Mouse (Mus musculus): Measurements from ENCODE around the gene Shc4. TPM values are rescaled to one million over a fixed set of nuclear protein-coding genes. Genes with fewer than 3 reads are reported as not detected.
A peak's percentile ranks its signal among the peaks of the same experiment; 100 is the strongest.

The Shc4 gene
- total RNA-seq, 2 experiments from 2014 or later = 1.5 to 4.4 TPM

- intact Hi-C loops (cut with DNase I; ENCODE audit: low total_unique reads) = no loop called here
- no peak for DNase-seq
These were observed 72.4 kb downstream of the Shc4 start for GRCm38 (mm10) chr2:125651563-125651962.

GRCm38 (mm10) chr2:125650742-125651352 lies 73.1 kb downstream of the Shc4 start:
- no peak for DNase-seq
- intact Hi-C loops (cut with DNase I; ENCODE audit: low total_unique reads) = no loop called here

GRCm38 (mm10) chr2:125650038-125650437 lies 73.9 kb downstream of the Shc4 start:
- DNase-seq = no peak
- intact Hi-C loops (cut with DNase I; ENCODE audit: low total_unique reads) = no loop called here

DNA sequence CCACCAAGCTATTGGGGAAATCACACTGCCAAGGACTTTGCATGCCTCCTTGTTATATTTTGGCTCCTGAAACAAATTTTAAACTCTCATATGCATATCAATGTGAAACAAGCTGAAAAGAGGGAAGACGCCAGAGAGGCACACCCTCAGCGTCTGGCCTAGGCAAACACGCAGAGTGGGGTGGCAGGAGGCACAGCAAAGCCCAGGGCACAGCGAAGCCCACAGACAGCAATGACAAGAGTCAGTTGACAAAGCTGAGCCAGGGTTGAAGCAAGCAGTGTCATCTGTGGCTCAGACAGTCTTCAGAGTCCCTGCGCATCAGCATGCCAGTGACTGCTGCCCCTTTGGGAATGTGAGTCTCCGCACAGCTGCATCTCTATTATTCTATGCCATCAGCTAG lies 79.0 kb downstream of the Shc4 start:
- intact Hi-C loops (cut with DNase I; ENCODE audit: low total_unique reads) = no loop called here
- DNase-seq = no peak

DNA sequence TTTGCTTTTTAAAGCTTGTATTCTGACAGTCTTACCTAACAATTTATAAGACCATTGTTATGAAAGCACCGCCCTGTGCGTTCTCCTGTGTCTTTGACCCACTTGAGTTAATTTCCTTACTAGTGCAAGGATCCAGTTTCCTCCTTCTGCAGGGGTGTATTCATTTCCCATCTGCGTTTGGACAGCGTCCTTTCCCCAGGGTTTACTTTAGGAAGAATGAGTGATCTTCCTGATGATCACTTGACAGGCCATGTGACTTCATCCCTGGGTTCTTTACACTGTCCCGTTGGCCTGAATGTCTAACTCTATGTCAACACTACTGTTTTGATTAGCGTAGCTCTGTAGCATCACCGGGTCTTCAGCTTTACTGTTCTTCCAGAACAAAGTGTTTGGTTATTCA lies 86.6 kb downstream of the Shc4 start:
- no peak for DNase-seq
- intact Hi-C loops (cut with DNase I; ENCODE audit: low total_unique reads) = no loop called here

DNA sequence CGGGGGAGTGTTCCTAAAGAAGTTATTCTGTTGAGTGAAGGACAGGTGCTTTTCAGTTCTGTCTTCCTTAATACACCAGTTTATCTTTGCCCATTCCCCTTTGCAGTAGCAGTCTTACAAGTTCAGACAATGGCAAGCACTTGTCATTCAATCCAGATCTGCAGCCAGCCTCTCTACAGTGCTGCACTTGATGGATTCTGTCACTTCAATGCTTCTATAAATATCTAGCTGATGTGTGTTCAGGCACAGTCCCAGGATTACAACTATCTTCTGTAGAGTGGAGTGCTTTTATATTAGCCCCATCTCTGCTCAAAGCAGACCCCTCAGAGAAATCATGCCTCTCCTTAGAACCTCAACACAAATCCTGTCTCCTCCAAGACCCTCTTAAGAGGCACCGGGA lies 93.9 kb downstream of the Shc4 start:
- intact Hi-C loops (cut with DNase I; ENCODE audit: low total_unique reads) = no loop called here
- no peak for DNase-seq

DNA sequence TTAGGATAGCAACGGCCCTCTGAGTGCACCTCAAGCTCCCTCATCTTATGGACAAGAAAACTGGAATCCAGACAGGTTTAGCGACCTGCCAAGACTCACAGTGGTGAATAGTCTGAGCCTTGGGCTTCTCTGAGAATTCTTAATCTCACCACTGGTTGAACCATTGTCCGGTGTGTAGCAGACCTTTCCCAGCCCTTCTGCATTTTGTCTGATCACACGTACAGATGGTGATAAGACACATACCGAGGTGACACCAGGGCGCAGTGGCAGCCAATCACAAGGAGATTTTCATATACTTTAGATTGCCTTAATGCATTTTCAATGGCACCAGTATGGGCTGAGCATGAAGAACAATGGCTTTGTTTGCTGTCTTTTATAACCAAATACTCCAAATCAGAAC lies 95.5 kb downstream of the Shc4 start:
- intact Hi-C loops (cut with DNase I; ENCODE audit: low total_unique reads) = no loop called here
- no peak for DNase-seq

DNA sequence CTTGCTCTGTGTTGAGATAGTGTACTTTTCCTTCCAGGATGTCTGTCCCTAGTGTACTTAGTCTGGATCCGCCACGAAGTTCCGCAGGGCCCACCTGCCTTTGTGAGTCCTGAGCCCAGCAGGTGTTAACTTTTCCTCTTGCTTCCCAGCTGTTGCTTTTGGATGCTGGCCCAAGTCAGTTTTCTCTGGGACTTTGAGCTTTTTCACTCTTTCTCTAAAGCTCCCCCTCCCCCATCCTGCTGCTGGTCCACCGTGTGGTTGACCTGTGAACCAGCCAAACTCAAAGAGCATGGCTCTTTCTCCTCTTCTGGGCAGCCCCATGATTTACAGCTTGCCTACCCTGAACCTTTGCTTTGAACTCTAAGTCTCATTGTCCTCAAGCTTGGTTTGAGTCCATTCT lies 97.4 kb downstream of the Shc4 start:
- no peak for DNase-seq

GRCm38 (mm10) chr2:125624837-125625351 lies 99.1 kb downstream of the Shc4 start, which contains the start of gene Cep152:
Gene Cep152 (minus strand): TSS chr2:125625113.
- intact Hi-C loops (cut with DNase I; ENCODE audit: low total_unique reads) = no loop called here
- DNase-seq = peak; percentile 98

More for the DNA sequence above, 97.4 kb downstream of the Shc4 start:
- intact Hi-C loops (cut with DNase I; ENCODE audit: low total_unique reads) = no loop called here

GRCm38 (mm10) chr2:125624127-125624685 lies 99.7 kb downstream of the Shc4 start:
- intact Hi-C loops (cut with DNase I; ENCODE audit: low total_unique reads) = no loop called here

GRCm38 (mm10) chr2:125623211-125623610 lies 100.7 kb downstream of the Shc4 start:
- DNase-seq = no peak
- intact Hi-C loops (cut with DNase I; ENCODE audit: low total_unique reads) = no loop called here

More at GRCm38 (mm10) chr2:125624127-125624685, 99.7 kb downstream of the Shc4 start:
- no peak for DNase-seq

GRCm38 (mm10) chr2:125620213-125620907 lies 103.6 kb downstream of the Shc4 start:
- intact Hi-C loops (cut with DNase I; ENCODE audit: low total_unique reads) = no loop called here
- DNase-seq = no peak

DNA sequence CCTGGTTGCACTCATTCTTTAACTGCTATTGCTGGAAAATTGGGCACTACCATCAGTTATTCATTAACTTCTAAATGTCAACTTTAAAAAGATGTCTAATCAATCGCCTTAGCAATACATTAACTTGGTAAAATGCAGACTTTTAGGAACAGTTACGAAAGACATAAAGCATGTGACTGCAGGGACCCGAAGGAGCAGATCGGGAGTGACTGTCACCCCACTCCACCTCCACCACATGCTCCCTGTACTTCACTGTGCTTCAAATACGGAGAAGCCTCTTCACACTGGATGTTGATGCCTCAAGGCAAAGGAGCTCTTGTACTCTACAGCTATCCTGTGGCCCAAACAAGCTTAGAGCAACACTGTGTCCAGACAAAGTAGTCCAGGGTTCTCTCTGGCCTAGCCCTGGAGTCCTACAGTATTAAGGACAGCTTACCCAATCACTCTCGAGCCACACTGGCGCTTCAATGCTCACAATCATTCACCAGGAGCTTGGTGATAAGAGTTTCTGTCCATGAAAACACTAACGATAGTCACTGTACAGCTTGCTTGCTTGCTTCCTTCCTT lies 108.0 kb downstream of the Shc4 start:
- intact Hi-C loops (cut with DNase I; ENCODE audit: low total_unique reads) = no loop called here
- no peak for DNase-seq

DNA sequence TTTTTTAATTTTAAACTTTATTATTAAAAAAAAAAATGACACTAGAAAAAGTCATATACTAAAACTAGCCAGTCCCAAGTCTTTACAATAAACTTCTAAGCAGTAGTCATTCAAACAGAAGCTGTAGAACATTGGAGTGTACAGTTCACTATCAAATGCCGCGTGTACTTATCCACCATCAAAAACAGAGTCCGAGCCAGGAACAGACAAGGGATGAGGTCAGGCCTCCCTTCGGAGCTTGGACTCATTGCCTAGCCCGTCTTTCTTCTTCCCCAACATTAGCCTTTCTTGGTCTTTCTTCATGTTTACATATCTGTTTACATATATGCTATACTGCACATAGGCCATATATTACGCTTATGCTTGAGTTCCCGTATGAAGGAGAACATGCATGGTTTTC lies 108.5 kb downstream of the Shc4 start:
- intact Hi-C loops (cut with DNase I; ENCODE audit: low total_unique reads) = no loop called here

GRCm38 (mm10) chr2:125606220-125606845 lies 117.6 kb downstream of the Shc4 start:
- intact Hi-C loops (cut with DNase I; ENCODE audit: low total_unique reads) = loop anchor here (5.0 to 10.0 kb wide), 2 partner anchors 102 to 344 kb away; partner anchors contain the start of genes Fbn1 and Gm9913
- peak; percentile 62 for DNase-seq

More for the DNA sequence above, 108.5 kb downstream of the Shc4 start:
- DNase-seq = no peak

GRCm38 (mm10) chr2:125604646-125605045 lies 119.3 kb downstream of the Shc4 start:
- peak; percentile 74 for DNase-seq
- intact Hi-C loops (cut with DNase I; ENCODE audit: low total_unique reads) = loop anchor here (5.0 to 10.0 kb wide), 3 partner anchors 100 to 342 kb away; partner anchors contain the start of genes Fbn1 and Gm9913

GRCm38 (mm10) chr2:125602970-125603369 lies 121.0 kb downstream of the Shc4 start:
- intact Hi-C loops (cut with DNase I; ENCODE audit: low total_unique reads) = loop anchor here (5.0 to 10.0 kb wide), 2 partner anchors 98 to 271 kb away; partner anchors contain the start of genes Fbn1 and Gm9913
- DNase-seq = no peak

DNA sequence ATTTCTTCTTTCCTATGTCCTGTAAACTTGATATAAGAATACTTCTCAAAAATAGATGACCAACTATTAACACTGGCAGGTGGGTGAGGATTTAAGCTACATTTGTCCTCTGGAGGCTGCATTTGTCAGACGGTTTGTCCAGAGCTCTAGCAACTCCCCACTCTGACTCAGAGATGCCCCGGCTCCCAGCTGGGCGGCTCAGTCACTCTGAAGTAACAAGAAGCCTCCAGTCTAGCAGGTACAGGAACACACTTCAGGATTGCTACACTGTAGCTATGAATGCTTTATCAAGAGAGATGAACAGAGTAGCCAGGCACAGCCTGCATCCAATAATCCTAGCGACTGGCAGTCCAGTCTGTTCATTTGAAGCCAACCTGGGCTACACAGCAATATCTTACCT lies 125.0 kb downstream of the Shc4 start:
- no peak for DNase-seq
- intact Hi-C loops (cut with DNase I; ENCODE audit: low total_unique reads) = no loop called here

GRCm38 (mm10) chr2:125598251-125598650 lies 125.7 kb downstream of the Shc4 start:
- intact Hi-C loops (cut with DNase I; ENCODE audit: low total_unique reads) = no loop called here
- no peak for DNase-seq

- DNase-seq = no peak
- intact Hi-C loops (cut with DNase I; ENCODE audit: low total_unique reads) = no loop called here
These were observed 129.2 kb downstream of the Shc4 start for GRCm38 (mm10) chr2:125594786-125595185.

Data from gastrocnemius, postnatal 14 days (tissue).